Mouse (Mus musculus) C2C12 (cell line): ENCODE results near the gene Myod1. TPM values are rescaled to one million over a fixed set of nuclear protein-coding genes. Genes with fewer than 3 reads are reported as not detected.

ENCODE experiments used
- H3K27me3 ChIP-seq: one replicate; pipeline ENCODE4 v1.6.1; 2011; ENCODE audit not compliant: control insufficient read depth, insufficient read depth, insufficient read length
- H3K36me3 ChIP-seq: one replicate; pipeline ENCODE4 v1.6.1; 2011; ENCODE audit not compliant: control insufficient read depth, insufficient read depth
- H3K4me3 ChIP-seq: one replicate; pipeline ENCODE4 v1.5.1; 2011; ENCODE audit warnings: mild to moderate bottlenecking, control low read depth; ENCODE audit not compliant: poor library complexity, insufficient read depth, severe bottlenecking
- H3K79me2 ChIP-seq: one replicate; pipeline ENCODE4 v1.6.1; 2011; ENCODE audit not compliant: control insufficient read depth, insufficient read depth
- H3K79me3 ChIP-seq: one replicate; pipeline ENCODE4 v1.6.1; 2011; ENCODE audit warnings: low read depth, control low read depth
- H3ac ChIP-seq: one replicate; pipeline ENCODE3; 2011; ENCODE audit warnings: low read depth; ENCODE audit not compliant: control insufficient read depth, insufficient read length
- CEBPB ChIP-seq: IDR thresholded peaks from one replicate; pipeline ENCODE4 v1.6.1; 2011; ENCODE audit warnings: low read depth, mild to moderate bottlenecking, control low read depth, moderate library complexity
- CTCF ChIP-seq: IDR thresholded peaks from one replicate; pipeline ENCODE4 v1.5.1; 2011; ENCODE audit not compliant: control insufficient read depth, insufficient read depth, insufficient read length
- FOSL1 ChIP-seq: IDR thresholded peaks from one replicate; pipeline ENCODE4 v1.8.0; 2011; ENCODE audit warnings: mild to moderate bottlenecking, low read length; ENCODE audit not compliant: poor library complexity, insufficient read depth, severe bottlenecking
- MAX ChIP-seq: IDR thresholded peaks from one replicate; pipeline ENCODE4 v1.6.1; 2011; ENCODE audit warnings: mild to moderate bottlenecking, control low read depth
- MYOD1 ChIP-seq: IDR thresholded peaks from one replicate; pipeline ENCODE4 v1.6.1; 2011; ENCODE audit warnings: low read depth; ENCODE audit not compliant: control insufficient read depth, insufficient read length
- MYOG ChIP-seq: IDR thresholded peaks from one replicate; pipeline ENCODE4 v1.6.1; 2011; ENCODE audit not compliant: control insufficient read depth, insufficient read length; ENCODE audit errors: extremely low read depth
- USF1 ChIP-seq: IDR thresholded peaks from one replicate; pipeline ENCODE4 v1.6.1; 2011; ENCODE audit warnings: low read depth, mild to moderate bottlenecking, control low read depth, moderate library complexity
- polyA plus RNA-seq: library from polyadenylated mRNA; unstranded; fragments of >200 nt; fragmentation: generic; extraction: Trizol; gene quantifications from one replicate; pipeline ENCODE4 v1.2.1, GENCODE M21; 2012; ENCODE audit warnings: missing spikeins

The Myod1 gene
- polyA plus RNA-seq, 1 experiment = 278 TPM

DNA sequence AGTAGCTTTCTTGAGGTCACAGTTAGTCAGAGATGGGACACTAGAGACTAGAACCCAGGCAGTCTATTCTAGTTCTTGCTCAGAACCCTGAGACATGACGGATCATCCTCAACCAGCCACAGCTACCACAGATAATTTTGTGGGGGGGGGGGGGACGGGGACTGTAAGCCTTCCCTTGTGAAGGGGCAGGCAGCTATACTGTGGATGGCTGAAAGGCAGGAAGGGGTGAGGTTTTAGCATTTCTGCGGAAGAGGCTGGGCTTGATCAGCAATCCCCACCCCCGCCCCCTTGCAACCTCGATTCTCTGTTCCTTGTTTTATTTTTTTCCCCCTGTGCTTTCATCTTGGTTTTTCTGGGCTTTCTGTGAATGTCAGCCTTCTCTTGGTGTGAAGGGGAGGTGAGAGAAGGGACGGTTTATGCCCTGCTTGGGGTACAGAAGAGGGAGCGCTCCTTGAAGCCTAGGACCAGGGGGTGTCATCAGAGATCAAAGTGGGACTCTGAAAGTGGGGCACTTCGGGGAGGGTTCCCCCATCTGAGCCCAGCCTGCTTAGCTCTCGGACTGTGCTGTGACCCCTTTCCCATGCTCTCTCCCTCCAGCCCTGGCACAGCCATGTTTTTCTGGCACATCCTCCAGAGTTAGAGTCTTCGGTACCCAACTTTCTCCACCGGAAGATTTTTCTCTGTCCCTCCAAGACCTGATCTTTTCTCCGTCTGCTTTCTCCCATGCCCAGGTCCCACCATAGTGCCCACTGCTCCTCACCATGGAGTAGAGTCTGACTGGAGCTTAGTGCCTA is 17.6 kb downstream of the Myod1 start:
- Histone ChIP-seq H3K79me2 (no peaks in the 10 kb centered on the region), H3K27me3 (peaks cover 39% of the 10 kb centered on the region), H3K79me3 (no peaks in the 10 kb centered on the region), H3ac (no peak overlapping the region), H3K36me3 (no peaks in the 10 kb centered on the region), H3K4me3 (no peak overlapping the region)
- no peak for TF ChIP-seq MYOD1
- TF ChIP-seq FOSL1 = no peak
- no peak for TF ChIP-seq MAX
- TF ChIP-seq USF1 = no peak
- TF ChIP-seq MYOG = no peak
- TF ChIP-seq CEBPB = no peak
- TF ChIP-seq CTCF = no peak

DNA sequence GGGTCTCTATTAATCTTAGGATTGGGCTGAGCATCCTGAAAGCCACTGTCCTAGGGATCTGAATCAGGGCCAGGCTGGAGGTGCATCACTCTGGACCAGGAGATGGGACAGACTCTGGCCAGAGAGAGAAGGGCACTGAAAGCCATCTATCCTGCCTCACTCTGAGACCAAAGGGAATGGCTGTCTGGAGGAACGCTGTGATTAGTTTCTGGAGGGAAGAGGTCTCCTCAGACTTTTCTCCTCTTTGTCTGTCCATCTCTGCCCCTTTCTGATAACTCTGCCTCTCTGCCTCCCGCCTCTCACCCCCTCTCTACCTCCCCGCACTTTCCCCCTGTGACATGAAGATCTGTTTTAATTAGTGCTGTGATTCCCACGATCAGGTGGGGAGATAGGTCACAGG is 18.7 kb downstream of the Myod1 start:
- TF ChIP-seq MAX (no peak), CEBPB (no peak), MYOD1 (no peak), FOSL1 (no peak), USF1 (no peak), CTCF (no peak), MYOG (no peak)

DNA sequence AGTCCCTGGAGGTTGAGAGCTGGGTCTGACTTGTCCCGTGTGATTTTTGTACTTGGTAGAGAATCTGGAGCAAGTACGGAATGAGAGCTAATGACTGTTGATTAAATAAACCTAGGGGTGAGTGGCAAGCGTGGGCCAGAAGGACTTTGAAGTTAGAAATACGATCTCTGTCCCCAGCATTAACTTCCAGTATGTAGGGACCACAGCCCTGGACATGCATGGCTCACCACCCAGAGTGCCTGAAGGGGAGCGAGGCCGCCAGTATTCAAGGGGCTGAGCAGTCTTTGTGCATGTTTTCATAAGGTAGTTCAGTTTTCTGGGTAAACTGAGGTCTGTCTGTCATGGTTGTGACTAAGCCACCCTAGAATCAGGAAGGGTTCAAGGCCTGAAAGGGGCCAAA is 19.3 kb downstream of the Myod1 start:
- Histone ChIP-seq H3K4me3 (no peak overlapping the region), H3K79me2 (no peaks in the 10 kb centered on the region), H3K79me3 (no peaks in the 10 kb centered on the region), H3K27me3 (peaks cover 45% of the 10 kb centered on the region), H3K36me3 (no peaks in the 10 kb centered on the region), H3ac (no peak overlapping the region)
- TF ChIP-seq CTCF (no peak), MAX (no peak), FOSL1 (no peak), USF1 (no peak), MYOD1 (no peak), CEBPB (no peak)

More for the DNA sequence above, 18.7 kb downstream of the Myod1 start:
- H3ac ChIP-seq = no peak overlapping the region
- H3K79me3 ChIP-seq = no peaks in the 10 kb centered on the region
- H3K36me3 ChIP-seq = no peaks in the 10 kb centered on the region
- H3K27me3 ChIP-seq = peaks cover 40% of the 10 kb centered on the region
- H3K79me2 ChIP-seq = no peaks in the 10 kb centered on the region
- H3K4me3 ChIP-seq = no peak overlapping the region

DNA sequence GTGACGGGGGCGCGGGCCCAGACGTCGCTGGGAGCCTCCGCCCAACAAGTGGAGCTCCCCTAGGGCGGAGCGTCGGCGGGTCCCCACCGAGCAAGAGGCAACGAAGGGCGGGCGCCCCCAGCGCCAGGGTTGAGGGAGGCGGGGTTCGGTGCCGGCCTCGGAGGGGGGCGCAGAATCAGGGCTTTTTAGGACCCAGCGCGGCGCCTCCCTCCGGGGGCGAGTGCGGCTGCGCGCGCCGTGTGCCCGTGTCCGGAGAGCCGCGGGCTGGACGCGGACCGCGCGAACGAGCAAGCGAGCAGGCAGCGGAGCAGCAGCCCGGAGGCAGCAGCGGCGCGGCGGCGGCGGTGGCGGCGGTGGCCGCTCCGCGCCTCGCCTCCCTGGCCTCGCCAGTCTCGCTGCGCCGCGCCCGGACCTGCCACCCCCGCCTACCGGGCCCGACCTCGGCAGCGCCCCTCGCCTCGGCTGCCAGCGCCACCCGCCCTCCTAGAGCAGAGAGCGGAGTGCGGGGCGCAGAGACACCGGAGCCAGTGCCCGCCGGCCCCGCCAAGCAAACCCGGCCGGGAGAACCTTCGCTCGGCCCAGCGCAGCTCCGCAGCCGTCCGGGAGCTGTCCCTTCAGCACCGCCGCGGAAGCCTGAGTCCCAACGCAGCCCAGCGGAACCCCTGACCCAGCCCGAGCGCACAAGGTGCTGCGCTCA is 20.1 kb downstream of the Myod1 start, which contains the start of gene Kcnc1:
Gene Kcnc1, plus strand, starts transcription at position 267 of the 697 bp plus-strand sequence.
- H3K79me3 ChIP-seq = no peaks in the 10 kb centered on the region
- no peak within 1 kb of the TSS for H3ac ChIP-seq
- no peaks in the 10 kb centered on the region for H3K36me3 ChIP-seq
- H3K79me2 ChIP-seq = no peaks in the 10 kb centered on the region
- no peak within 1 kb of the TSS for H3K4me3 ChIP-seq
- TF ChIP-seq MAX = no peak
- TF ChIP-seq MYOG = no peak
- no peak for TF ChIP-seq FOSL1
- no peak for TF ChIP-seq USF1
- TF ChIP-seq MYOD1 = no peak
- no peak for TF ChIP-seq CTCF
- TF ChIP-seq CEBPB = no peak
- H3K27me3 ChIP-seq = peaks cover 45% of the 10 kb centered on the region

DNA sequence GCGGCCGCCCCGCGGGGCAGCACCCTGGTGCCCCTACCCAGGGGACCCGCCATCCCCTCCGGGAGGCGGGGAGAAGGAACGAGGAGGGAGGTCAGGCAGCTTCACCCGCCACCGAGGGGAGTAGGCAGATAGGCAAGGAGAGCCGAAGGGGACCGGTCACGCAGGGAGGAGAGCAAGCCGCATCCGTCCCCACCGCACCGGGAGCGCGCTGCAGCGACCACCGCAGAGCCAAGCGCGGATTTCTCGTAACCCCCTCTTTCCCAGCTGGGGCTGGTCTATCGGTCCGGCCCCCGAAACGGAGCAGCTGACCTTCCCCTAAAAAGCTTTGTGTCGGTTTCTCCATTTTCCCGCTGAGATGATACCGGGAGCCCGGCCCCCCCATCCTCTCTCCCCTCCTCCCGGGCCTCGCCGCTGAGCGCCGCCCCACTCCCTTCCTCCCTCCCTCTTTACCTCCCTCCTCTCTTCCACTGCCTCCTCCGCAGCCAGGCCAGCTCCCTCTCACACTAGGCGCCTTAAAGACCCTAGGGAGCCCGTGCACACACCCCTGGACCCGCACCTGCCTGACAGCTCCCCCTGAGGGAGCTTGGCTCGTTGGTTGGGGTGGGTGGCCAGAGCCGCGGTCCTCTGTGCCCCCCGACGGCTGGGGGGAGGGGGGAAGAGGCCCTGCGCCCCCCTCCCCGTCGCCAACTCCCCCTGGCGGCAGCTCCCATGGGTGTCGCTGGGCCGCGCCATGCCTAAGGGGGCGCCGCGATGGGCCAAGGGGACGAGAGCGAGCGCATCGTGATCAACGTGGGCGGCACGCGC is 20.9 kb downstream of the Myod1 start:
- H3ac ChIP-seq = no peak overlapping the region
- H3K79me3 ChIP-seq = no peaks in the 10 kb centered on the region
- H3K4me3 ChIP-seq = no peak overlapping the region
- TF ChIP-seq MAX (no peak), MYOD1 (no peak), MYOG (no peak)
- H3K79me2 ChIP-seq = no peaks in the 10 kb centered on the region
- H3K36me3 ChIP-seq = no peaks in the 10 kb centered on the region
- peaks cover 49% of the 10 kb centered on the region for H3K27me3 ChIP-seq
